Mouse (Mus musculus) midbrain, embryonic 15.5 days (tissue): ENCODE measurements around the gene Etl4. TPM values are rescaled to one million over a fixed set of nuclear protein-coding genes. Genes with fewer than 3 reads are reported as not detected.
A peak's percentile ranks its signal among the peaks of the same experiment; 100 is the strongest.

Experiments
- ATAC-seq: fragments of 200-750 bp; cut with Nextera tagmentation; replicated peaks from 2 replicates; pipeline ENCODE4 v1.8.0; 2017; ENCODE audit warnings: moderate TSS enrichment
- H3K27ac ChIP-seq: fragments of 300-500 bp; sonication (generic); 2 replicates; pipeline ENCODE4 v1.5.1; 2015; ENCODE audit warnings: mild to moderate bottlenecking, inconsistent platforms
- H3K27me3 ChIP-seq: fragments of 300-500 bp; sonication (generic); replicated peaks from 2 replicates; pipeline ENCODE4 v1.6.1; 2015; ENCODE audit warnings: inconsistent platforms
- H3K36me3 ChIP-seq: fragments of 300-500 bp; sonication (generic); replicated peaks from 2 replicates; pipeline ENCODE4 v1.6.1; 2015; ENCODE audit warnings: inconsistent platforms
- H3K4me1 ChIP-seq: fragments of 300-500 bp; sonication (generic); 2 replicates; pipeline ENCODE4 v1.6.1; 2015; ENCODE audit warnings: inconsistent platforms
- H3K4me2 ChIP-seq: fragments of 300-500 bp; sonication (generic); 2 replicates; pipeline ENCODE4 v1.6.1; 2015; ENCODE audit warnings: inconsistent platforms, mild to moderate bottlenecking, moderate library complexity
- H3K4me3 ChIP-seq: fragments of 300-500 bp; sonication (generic); 2 replicates; pipeline ENCODE4 v1.5.1; 2015; ENCODE audit warnings: mild to moderate bottlenecking, inconsistent platforms
- H3K9ac ChIP-seq: fragments of 300-500 bp; sonication (generic); 2 replicates; pipeline ENCODE4 v1.6.1; 2015; ENCODE audit warnings: mild to moderate bottlenecking, inconsistent platforms
- H3K9me3 ChIP-seq: fragments of 300-500 bp; sonication (generic); 2 replicates; pipeline ENCODE4 v1.6.1; 2016; ENCODE audit warnings: inconsistent platforms
- WGBS: fragments of 180-500 bp; shearing (Covaris S2); methylation state at CpG from one replicate; pipeline ENCODE4 v1.1.7; 2015; ENCODE audit warnings: mixed read lengths; 5-methylcytosine and 5-hydroxymethylcytosine counted together
- polyA plus RNA-seq: library from polyadenylated mRNA; unstranded; fragments of >200 nt; fragmentation: Nextera tagmentation; extraction: Ambion mirVana; gene quantifications from 2 replicates; pipeline ENCODE4 v1.2.1, GENCODE M21; 2015

Gene Etl4
- polyA plus RNA-seq, 1 experiment from 2014 or later = 3.1 TPM

DNA sequence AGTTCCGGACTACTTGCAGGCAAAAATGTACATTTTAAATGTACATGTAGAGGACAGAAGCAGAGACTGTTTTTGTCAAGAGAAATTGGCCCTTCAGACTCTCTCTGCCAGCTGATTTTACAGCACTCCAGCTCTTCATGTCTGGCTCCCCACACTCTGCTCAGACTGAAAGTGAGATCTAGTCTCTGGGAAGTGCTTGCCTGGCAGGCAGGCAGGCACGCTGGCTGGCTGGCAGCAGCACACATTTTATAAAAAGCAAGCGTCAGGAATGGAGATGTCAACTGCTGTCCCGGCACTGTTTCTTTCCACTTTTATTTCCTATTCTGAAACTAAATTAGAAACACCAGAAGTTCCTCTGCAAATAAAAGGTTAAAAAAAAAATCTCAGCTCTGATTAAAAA lies 339.8 kb downstream of the Etl4 start:
- Histone ChIP-seq H3K36me3 (no peaks in the 10 kb centered on the region), H3K27ac (no peak overlapping the region), H3K27me3 (no peaks in the 10 kb centered on the region), H3K9me3 (no peaks in the 10 kb centered on the region), H3K4me1 (no peaks in the 10 kb centered on the region), H3K4me3 (no peak overlapping the region), H3K9ac (no peak overlapping the region), H3K4me2 (no peak overlapping the region)
- 51% methylated on average over 4 of the region's 4 CpGs for WGBS
- ATAC-seq = no peak

DNA sequence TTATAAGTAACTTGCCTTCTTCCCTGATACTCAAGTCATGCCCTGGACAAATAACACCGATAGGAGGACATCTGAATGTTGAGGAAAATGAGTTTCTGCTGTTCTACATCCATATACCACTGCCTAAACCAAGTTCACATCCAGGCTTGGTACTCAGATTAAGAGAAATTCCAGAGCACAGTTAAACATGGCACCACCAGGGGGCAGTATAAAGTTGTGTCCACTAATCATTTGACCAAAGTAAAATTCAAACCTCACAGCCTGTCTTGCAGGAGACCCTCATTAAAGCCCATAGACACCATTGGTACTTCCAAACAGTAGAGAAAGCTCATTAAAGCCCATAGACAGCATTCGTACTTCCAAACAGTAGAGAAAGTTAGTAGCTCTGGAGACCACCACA lies 366.5 kb downstream of the Etl4 start:
- no peak for ATAC-seq
- no peaks in the 10 kb centered on the region for H3K27me3 ChIP-seq

DNA sequence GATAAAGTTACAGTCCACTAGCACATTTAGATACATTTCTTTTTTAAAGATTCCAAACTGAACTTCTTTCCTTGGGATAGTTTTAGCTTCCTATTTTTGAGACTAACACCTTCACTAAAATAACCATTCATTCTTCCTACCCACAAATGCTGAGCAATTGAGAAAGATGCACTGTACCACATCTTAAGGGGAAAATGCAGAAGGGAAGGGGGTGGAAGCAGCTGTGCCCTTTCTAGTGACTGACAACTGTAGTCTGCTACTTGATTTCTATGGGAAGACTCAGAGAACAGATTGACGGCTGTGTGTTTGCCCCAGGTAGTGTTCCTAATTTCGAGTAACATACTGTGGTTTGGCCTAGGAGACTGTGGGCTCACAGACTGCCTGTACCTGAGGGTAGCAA lies 372.3 kb downstream of the Etl4 start:
- H3K9ac ChIP-seq = no peak overlapping the region
- no peaks in the 10 kb centered on the region for H3K27me3 ChIP-seq
- H3K36me3 ChIP-seq = no peaks in the 10 kb centered on the region
- no peak overlapping the region for H3K4me2 ChIP-seq
- no peaks in the 10 kb centered on the region for H3K9me3 ChIP-seq
- no peak overlapping the region for H3K4me3 ChIP-seq
- no peak overlapping the region for H3K27ac ChIP-seq
- ATAC-seq = no peak
- 71% methylated on average over 2 of the region's 2 CpGs for WGBS
- H3K4me1 ChIP-seq = no peaks in the 10 kb centered on the region

More for the DNA sequence above, 366.5 kb downstream of the Etl4 start:
- Histone ChIP-seq H3K27ac (no peak overlapping the region), H3K4me1 (no peaks in the 10 kb centered on the region), H3K36me3 (no peaks in the 10 kb centered on the region), H3K9ac (no peak overlapping the region), H3K4me3 (no peak overlapping the region), H3K4me2 (no peak overlapping the region), H3K9me3 (no peaks in the 10 kb centered on the region)
- WGBS = 53% methylated on average over 2 of the region's 2 CpGs

DNA sequence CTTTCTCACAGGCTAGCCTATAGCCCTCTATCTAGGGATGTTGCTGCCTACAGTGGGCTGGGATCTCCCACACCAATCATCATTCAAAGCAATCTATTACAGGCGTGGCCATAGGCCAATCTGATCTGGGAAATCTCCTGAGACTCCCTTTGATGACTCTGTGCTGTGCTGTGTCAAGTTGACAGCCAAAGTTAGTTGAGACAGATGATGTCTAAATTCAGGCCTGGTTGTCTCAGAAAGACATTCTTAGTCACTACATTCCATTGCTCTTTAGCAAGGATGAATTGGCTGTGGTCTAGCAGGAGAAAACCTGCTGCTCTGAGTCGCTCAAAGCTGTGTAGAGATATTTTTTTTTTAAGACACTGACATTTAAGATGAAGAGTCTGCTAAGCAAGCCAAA lies 374.8 kb downstream of the Etl4 start:
- Histone ChIP-seq H3K4me1 (no peaks in the 10 kb centered on the region), H3K27ac (no peak overlapping the region), H3K9ac (no peak overlapping the region), H3K9me3 (no peaks in the 10 kb centered on the region), H3K4me3 (no peak overlapping the region), H3K27me3 (no peaks in the 10 kb centered on the region), H3K4me2 (no peak overlapping the region), H3K36me3 (no peaks in the 10 kb centered on the region)
- no peak for ATAC-seq
- 71% methylated on average over 2 of the region's 2 CpGs for WGBS

- H3K4me2 ChIP-seq = no peak overlapping the region
- 0 out of 2 replicates have a peak, but pooled peaks cover 4% of the 10 kb centered on the region for H3K9me3 ChIP-seq
- no peaks in the 10 kb centered on the region for H3K36me3 ChIP-seq
- 65% methylated on average over 4 of the region's 4 CpGs for WGBS
- no peak overlapping the region for H3K9ac ChIP-seq
- H3K27ac ChIP-seq = no peak overlapping the region
- no peaks in the 10 kb centered on the region for H3K4me1 ChIP-seq
- ATAC-seq = no peak
- no peaks in the 10 kb centered on the region for H3K27me3 ChIP-seq
- H3K4me3 ChIP-seq = no peak overlapping the region
These were observed 381.6 kb downstream of the Etl4 start for GRCm38 (mm10) chr2:20290982-20291740.

DNA sequence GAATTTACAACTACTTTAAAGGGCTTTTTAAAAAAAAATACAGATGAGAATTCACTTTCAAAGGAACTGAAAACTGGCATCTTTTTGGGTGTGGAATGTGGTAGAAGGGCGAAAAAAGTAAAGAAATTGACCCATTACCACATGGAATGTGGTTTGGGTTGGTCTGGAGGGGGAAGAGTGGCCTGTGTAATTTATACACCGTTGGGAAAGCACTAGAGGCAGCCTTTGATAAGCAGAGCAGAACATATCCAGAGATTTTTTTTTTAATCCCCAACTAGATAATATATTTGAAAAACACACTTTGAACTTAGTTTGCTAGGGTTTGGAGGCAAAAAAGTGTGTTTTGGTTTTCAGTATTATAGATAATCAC lies 382.1 kb downstream of the Etl4 start:
- no peak overlapping the region for H3K4me3 ChIP-seq
- 0 out of 2 replicates have a peak, but pooled peaks cover 4% of the 10 kb centered on the region for H3K9me3 ChIP-seq
- WGBS = 34% methylated on average over 2 of the region's 2 CpGs
- no peaks in the 10 kb centered on the region for H3K4me1 ChIP-seq
- H3K27me3 ChIP-seq = no peaks in the 10 kb centered on the region
- H3K27ac ChIP-seq = no peak overlapping the region
- H3K4me2 ChIP-seq = no peak overlapping the region
- no peak overlapping the region for H3K9ac ChIP-seq
- no peak for ATAC-seq
- H3K36me3 ChIP-seq = no peaks in the 10 kb centered on the region

DNA sequence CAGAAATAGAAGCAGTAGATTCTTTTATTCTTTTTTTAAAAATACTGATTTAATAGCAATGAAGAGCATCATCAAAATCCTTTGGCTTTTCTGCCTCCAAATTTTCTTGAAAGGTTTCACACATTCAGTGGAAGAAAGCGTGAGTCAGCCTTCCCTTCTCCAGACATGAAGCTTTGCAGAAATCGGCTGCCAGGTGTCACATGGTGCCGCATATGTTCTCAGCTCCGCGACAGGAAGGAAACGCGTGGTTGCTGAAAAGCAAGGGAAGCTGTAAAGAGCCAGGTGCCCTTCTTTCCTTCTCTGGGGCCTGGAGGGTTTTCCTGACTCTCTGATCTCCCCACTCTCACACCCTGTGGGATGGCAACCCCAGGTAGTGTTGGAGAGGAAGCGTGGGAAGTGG lies 383.8 kb downstream of the Etl4 start:
- Histone ChIP-seq H3K4me1 (no peaks in the 10 kb centered on the region), H3K4me3 (no peak overlapping the region), H3K36me3 (no peaks in the 10 kb centered on the region), H3K9me3 (0 out of 2 replicates have a peak, but pooled peaks cover 4% of the 10 kb centered on the region), H3K9ac (no peak overlapping the region), H3K4me2 (no peak overlapping the region), H3K27ac (no peak overlapping the region), H3K27me3 (no peaks in the 10 kb centered on the region)
- 89% methylated on average over 8 of the region's 8 CpGs for WGBS
- ATAC-seq = no peak

GRCm38 (mm10) chr2:20294596-20294995 lies 385.0 kb downstream of the Etl4 start:
- 15% methylated on average over 4 of the region's 4 CpGs for WGBS
- H3K9ac ChIP-seq = no peak overlapping the region
- H3K9me3 ChIP-seq = 0 out of 2 replicates have a peak, but pooled peaks cover 4% of the 10 kb centered on the region
- no peak for ATAC-seq
- no peaks in the 10 kb centered on the region for H3K27me3 ChIP-seq
- no peak overlapping the region for H3K4me3 ChIP-seq
- no peaks in the 10 kb centered on the region for H3K4me1 ChIP-seq
- no peak overlapping the region for H3K4me2 ChIP-seq
- no peaks in the 10 kb centered on the region for H3K36me3 ChIP-seq
- no peak overlapping the region for H3K27ac ChIP-seq

- Histone ChIP-seq H3K4me2 (no peak overlapping the region), H3K9ac (no peak overlapping the region), H3K27me3 (no peaks in the 10 kb centered on the region), H3K4me1 (no peaks in the 10 kb centered on the region), H3K36me3 (no peaks in the 10 kb centered on the region), H3K9me3 (no peaks in the 10 kb centered on the region), H3K27ac (no peak overlapping the region), H3K4me3 (no peak overlapping the region)
- no peak for ATAC-seq
- 94% methylated on average over 3 of the region's 3 CpGs for WGBS
These were observed 392.9 kb downstream of the Etl4 start for GRCm38 (mm10) chr2:20302517-20302916.

DNA sequence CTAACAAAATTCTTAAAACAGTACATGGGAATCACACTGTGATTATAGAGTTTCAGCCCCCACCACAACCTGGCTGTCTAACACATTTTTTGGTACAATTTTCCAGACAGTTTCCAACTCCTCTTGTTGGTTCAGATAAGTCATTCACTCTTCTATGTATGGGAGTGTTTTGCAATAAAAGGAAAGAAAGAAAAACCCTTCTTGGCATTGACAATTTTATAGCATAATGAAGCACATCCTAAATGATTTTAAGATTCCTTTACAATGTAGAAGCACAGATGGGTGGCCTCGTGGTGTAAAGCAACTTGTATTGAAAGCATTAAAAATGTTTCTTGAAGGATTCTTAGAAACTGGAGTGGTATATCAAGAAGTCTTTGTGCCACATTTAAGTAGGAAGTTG lies 415.4 kb downstream of the Etl4 start:
- no peak for ATAC-seq
- no peak overlapping the region for H3K27ac ChIP-seq

GRCm38 (mm10) chr2:20336176-20336575 lies 426.6 kb downstream of the Etl4 start:
- Histone ChIP-seq H3K4me2 (no peak overlapping the region), H3K27ac (no peak overlapping the region), H3K4me3 (no peak overlapping the region), H3K9me3 (no peaks in the 10 kb centered on the region), H3K27me3 (no peaks in the 10 kb centered on the region), H3K36me3 (no peaks in the 10 kb centered on the region), H3K9ac (no peak overlapping the region), H3K4me1 (peaks cover 6% of the 10 kb centered on the region; the same call in 1 of the 2 replicates)
- WGBS = 85% methylated on average over 6 of the region's 6 CpGs
- ATAC-seq = no peak

More for the DNA sequence above, 415.4 kb downstream of the Etl4 start:
- H3K36me3 ChIP-seq = no peaks in the 10 kb centered on the region
- no peak overlapping the region for H3K4me2 ChIP-seq
- H3K4me3 ChIP-seq = no peak overlapping the region
- H3K9ac ChIP-seq = no peak overlapping the region
- 69% methylated on average over 1 of the region's 1 CpGs for WGBS
- no peaks in the 10 kb centered on the region for H3K27me3 ChIP-seq
- H3K4me1 ChIP-seq = no peaks in the 10 kb centered on the region
- H3K9me3 ChIP-seq = no peaks in the 10 kb centered on the region

- H3K4me1 ChIP-seq = peaks cover 6% of the 10 kb centered on the region; the same call in 1 of the 2 replicates
- ATAC-seq = no peak
- no peaks in the 10 kb centered on the region for H3K36me3 ChIP-seq
- 0 out of 2 replicates have a peak overlapping the region, but pooled peaks have one; percentile 25 for H3K4me3 ChIP-seq
- H3K9ac ChIP-seq = no peak overlapping the region
- H3K27ac ChIP-seq = no peak overlapping the region
- no peaks in the 10 kb centered on the region for H3K9me3 ChIP-seq
- H3K27me3 ChIP-seq = no peaks in the 10 kb centered on the region
- 46% methylated on average over 7 of the region's 7 CpGs for WGBS
- peak overlapping the region; percentile 45 for H3K4me2 ChIP-seq
These were observed 429.6 kb downstream of the Etl4 start for GRCm38 (mm10) chr2:20339016-20339734.
